Mouse (Mus musculus) lung, postnatal 0 days (tissue): ENCODE data around the gene Krt90.

Experiments
- CTCF ChIP-seq: IDR thresholded peaks from 2 replicates; pipeline ENCODE4 v1.5.1; 2016; ENCODE audit warnings: antibody characterized with exemption, mild to moderate bottlenecking
- EP300 ChIP-seq: IDR thresholded peaks from 2 replicates; pipeline ENCODE4 v1.6.1; 2016; ENCODE audit warnings: antibody characterized with exemption, mild to moderate bottlenecking, control low read depth

GRCm38 (mm10) chr15:101558034-101558646 lies 4.6 kb downstream of the Krt90 start:
- TF ChIP-seq CTCF (no peak), EP300 (no peak)
